Mouse (Mus musculus) hindbrain, embryonic 11.5 days (tissue): ENCODE results near the gene Adk. TPM values are rescaled to one million over a fixed set of nuclear protein-coding genes. Genes with fewer than 3 reads are reported as not detected.
"Not testable (repeated sequence)": the region's sequence is repeated elsewhere in the genome, so short reads cannot be mapped to it uniquely, and the experiment has no call there.

Source experiments
- ATAC-seq: fragments of 200-750 bp; cut with Nextera tagmentation; 2 replicates; pipeline ENCODE4 v1.8.0; 2017; ENCODE audit warnings: mild to moderate bottlenecking, moderate TSS enrichment, moderate library complexity; ENCODE audit not compliant: low FRiP score
- DNase-seq: peaks from one replicate; pipeline ENCODE4 v3.0.0-alpha.2; 2015; ENCODE audit warnings: low spot score
- H3K27ac ChIP-seq: fragments of 300-500 bp; sonication (generic); 2 replicates; pipeline ENCODE4 v1.5.1; 2014; ENCODE audit warnings: mild to moderate bottlenecking, low read depth, low read length
- H3K27me3 ChIP-seq: fragments of 300-500 bp; sonication (generic); 2 replicates; pipeline ENCODE4 v1.6.1; 2014; ENCODE audit warnings: mild to moderate bottlenecking, low read length, moderate library complexity, mixed read lengths; ENCODE audit not compliant: control insufficient read depth, insufficient read depth
- H3K36me3 ChIP-seq: fragments of 300-500 bp; sonication (generic); 2 replicates; pipeline ENCODE4 v1.6.1; 2014; ENCODE audit warnings: mild to moderate bottlenecking, low read length, moderate library complexity, mixed read lengths; ENCODE audit not compliant: control insufficient read depth, insufficient read depth
- H3K4me1 ChIP-seq: fragments of 300-500 bp; sonication (generic); replicated peaks from 2 replicates; pipeline ENCODE4 v1.6.1; 2014; ENCODE audit warnings: low read length, mixed read lengths; ENCODE audit not compliant: control insufficient read depth, insufficient read depth
- H3K4me2 ChIP-seq: fragments of 300-500 bp; sonication (generic); replicated peaks from 2 replicates; pipeline ENCODE4 v1.6.1; 2014; ENCODE audit warnings: mild to moderate bottlenecking, low read depth, low read length
- H3K4me3 ChIP-seq: fragments of 300-500 bp; sonication (generic); 2 replicates; pipeline ENCODE4 v1.5.1; 2014; ENCODE audit warnings: low read depth, low read length
- H3K9ac ChIP-seq: fragments of 300-500 bp; sonication (generic); 2 replicates; pipeline ENCODE4 v1.6.1; 2014; ENCODE audit warnings: low read depth, low read length
- H3K9me3 ChIP-seq: fragments of 300-500 bp; sonication (generic); 2 replicates; pipeline ENCODE4 v1.6.1; 2016; ENCODE audit warnings: low read length; ENCODE audit not compliant: control insufficient read depth
- WGBS: fragments of 180-500 bp; shearing (Covaris S2); extraction: QIAGEN DNeasy Blood & Tissue Kit; methylation state at CpG from one replicate; pipeline ENCODE4 v1.1.7; 2014; 5-methylcytosine and 5-hydroxymethylcytosine counted together
- polyA plus RNA-seq: library from polyadenylated mRNA; unstranded; fragments of >200 nt; fragmentation: Nextera tagmentation; extraction: Ambion mirVana; gene quantifications from 2 replicates; pipeline ENCODE4 v1.2.1, GENCODE M21; 2014

Gene Adk
- polyA plus RNA-seq, 1 experiment from 2014 or later, result 107 TPM

- H3K4me1 ChIP-seq, H3K4me3 ChIP-seq, H3K9me3 ChIP-seq, H3K27ac ChIP-seq, H3K4me2 ChIP-seq, H3K27me3 ChIP-seq, DNase-seq, ATAC-seq, H3K36me3 ChIP-seq, H3K9ac ChIP-seq: not testable (repeated sequence)
- 77% methylated on average over 4 of the region's 4 CpGs for WGBS
These were observed 422.3 kb downstream of the Adk start for GRCm38 (mm10) chr14:21474593-21475132.

GRCm38 (mm10) chr14:21477181-21477580 lies 424.8 kb downstream of the Adk start:
- no peaks in the 10 kb centered on the region for H3K9me3 ChIP-seq
- no peak overlapping the region for H3K27ac ChIP-seq
- no peak overlapping the region for H3K4me3 ChIP-seq
- no peaks in the 10 kb centered on the region for H3K36me3 ChIP-seq
- no peak overlapping the region for H3K4me2 ChIP-seq
- H3K4me1 ChIP-seq, result no peaks in the 10 kb centered on the region
- ATAC-seq (no peak), DNase-seq (no peak)
- no peak overlapping the region for H3K9ac ChIP-seq
- WGBS, result 93% methylated on average over 2 of the region's 2 CpGs
- H3K27me3 ChIP-seq, result no peaks in the 10 kb centered on the region

GRCm38 (mm10) chr14:21479566-21479965 lies 427.2 kb downstream of the Adk start:
- Histone ChIP-seq H3K9me3 (no peaks in the 10 kb centered on the region), H3K27ac (no peak overlapping the region), H3K36me3 (no peaks in the 10 kb centered on the region), H3K4me1 (no peaks in the 10 kb centered on the region), H3K27me3 (no peaks in the 10 kb centered on the region), H3K4me2 (no peak overlapping the region), H3K4me3 (no peak overlapping the region), H3K9ac (no peak overlapping the region)
- no peak for ATAC-seq
- no peak for DNase-seq
- WGBS, result 89% methylated on average over 8 of the region's 8 CpGs

- no peaks in the 10 kb centered on the region for H3K4me1 ChIP-seq
- no peak overlapping the region for H3K4me2 ChIP-seq
- no peak overlapping the region for H3K9ac ChIP-seq
- 92% methylated on average over 5 of the region's 5 CpGs for WGBS
- no peak for DNase-seq
- H3K36me3 ChIP-seq, result no peaks in the 10 kb centered on the region
- H3K27me3 ChIP-seq, result no peaks in the 10 kb centered on the region
- ATAC-seq, result no peak
- H3K4me3 ChIP-seq, result no peak overlapping the region
- H3K9me3 ChIP-seq, result no peaks in the 10 kb centered on the region
- no peak overlapping the region for H3K27ac ChIP-seq
These were observed 427.8 kb downstream of the Adk start for GRCm38 (mm10) chr14:21480191-21480590.

- no peak for ATAC-seq
- no peak within 1 kb of the TSS for H3K4me2 ChIP-seq
- no peak within 1 kb of the TSS for H3K4me3 ChIP-seq
- H3K27me3 ChIP-seq, result no peaks in the 10 kb centered on the region
- H3K36me3 ChIP-seq, result no peaks in the 10 kb centered on the region
- H3K27ac ChIP-seq, result no peak within 1 kb of the TSS
- DNase-seq, result no peak
- no peak within 1 kb of the TSS for H3K9ac ChIP-seq
- 90% methylated on average over 7 of the region's 7 CpGs for WGBS
- no peaks in the 10 kb centered on the region for H3K9me3 ChIP-seq
- no peaks in the 10 kb centered on the region for H3K4me1 ChIP-seq
These were observed 428.9 kb downstream of the Adk start, which contains the start of gene Kat6b for GRCm38 (mm10) chr14:21481231-21481630. Gene Kat6b, plus strand, starts transcription at chr14:21481434.

GRCm38 (mm10) chr14:21484199-21484598 lies 431.8 kb downstream of the Adk start:
- ATAC-seq, result no peak
- no peak overlapping the region for H3K9ac ChIP-seq
- WGBS, result 77% methylated on average over 2 of the region's 2 CpGs
- H3K4me1 ChIP-seq, result no peaks in the 10 kb centered on the region
- no peak overlapping the region for H3K4me3 ChIP-seq
- no peak overlapping the region for H3K4me2 ChIP-seq
- H3K36me3 ChIP-seq, result no peaks in the 10 kb centered on the region
- H3K27me3 ChIP-seq, result no peaks in the 10 kb centered on the region
- H3K9me3 ChIP-seq, result no peaks in the 10 kb centered on the region
- no peak for DNase-seq
- no peak overlapping the region for H3K27ac ChIP-seq

GRCm38 (mm10) chr14:21484693-21485092 lies 432.3 kb downstream of the Adk start:
- Histone ChIP-seq H3K4me3 (no peak overlapping the region), H3K4me1 (no peaks in the 10 kb centered on the region), H3K27ac (no peak overlapping the region), H3K36me3 (no peaks in the 10 kb centered on the region), H3K9me3 (no peaks in the 10 kb centered on the region), H3K9ac (no peak overlapping the region), H3K27me3 (no peaks in the 10 kb centered on the region), H3K4me2 (no peak overlapping the region)
- DNase-seq, result no peak
- 98% methylated on average over 10 of the region's 10 CpGs for WGBS
- ATAC-seq, result no peak

GRCm38 (mm10) chr14:21485961-21486520 lies 433.7 kb downstream of the Adk start:
- 93% methylated on average over 3 of the region's 3 CpGs for WGBS
- no peaks in the 10 kb centered on the region for H3K36me3 ChIP-seq
- no peak overlapping the region for H3K4me3 ChIP-seq
- no peak overlapping the region for H3K9ac ChIP-seq
- no peaks in the 10 kb centered on the region for H3K27me3 ChIP-seq
- no peak for ATAC-seq
- no peaks in the 10 kb centered on the region for H3K4me1 ChIP-seq
- H3K9me3 ChIP-seq, result no peaks in the 10 kb centered on the region
- no peak for DNase-seq
- H3K27ac ChIP-seq, result no peak overlapping the region
- H3K4me2 ChIP-seq, result no peak overlapping the region

- not testable (repeated sequence) for H3K27me3 ChIP-seq, H3K36me3 ChIP-seq, H3K9me3 ChIP-seq, DNase-seq, H3K27ac ChIP-seq, H3K4me1 ChIP-seq, H3K9ac ChIP-seq, H3K4me3 ChIP-seq, H3K4me2 ChIP-seq, ATAC-seq
- WGBS, result 96% methylated on average over 2 of the region's 2 CpGs
These were observed 434.8 kb downstream of the Adk start for GRCm38 (mm10) chr14:21487135-21487534.
